ENCODE assay signal across 36 mouse cellular contexts in genomic region chr9:38728218-38728617, GRCm38 (mm10). TPM values are rescaled to one million over a fixed set of nuclear protein-coding genes. Genes with fewer than 3 reads are reported as not detected.
DNase-seq lines count a peak whose midpoint lies in the region; ATAC-seq and TF ChIP-seq lines count a peak whose summit lies in the region.
"Had no signal": no experiment of that assay in that cellular context is flagged by ENCODE, and none has a peak within 500 bp of the region (broad histone marks: within the 10 kb centered on the region; RNA-seq: fewer than 3 reads in every experiment).

No protein-coding gene starts in this region.

- H3K4me2 ChIP-seq in liver, postnatal 0 days (ENCODE audit: low read depth, low read length): no peak overlapping the region
- H3K4me2 ChIP-seq: embryonic facial prominence, embryonic 15.5 days; limb, embryonic 13.5 days; liver, embryonic 12.5 days; midbrain, embryonic 11.5 days had no signal

- no peak for TF ChIP-seq CTCF in liver, adult 2 months (IDR thresholded peaks at IDR 0.05; ENCODE audit: low read depth, low read length)
- TF ChIP-seq CTCF in liver, postnatal 0 days (IDR thresholded peaks at IDR 0.05; ENCODE audit: low read depth): no peak
- TF ChIP-seq CTCF in lung, adult 2 months (IDR thresholded peaks at IDR 0.05; ENCODE audit: insufficient read depth, low read length): no peak

- DNase-seq in liver, adult 2 months (ENCODE audit: extremely low read depth, low read depth, low spot score): peak; percentile 25
- DNase-seq in liver, postnatal 0 days: no peak
- DNase-seq in induced T-regulatory cell, adult 2 months (ENCODE audit: low read depth): peak; percentile 14
- DNase-seq in lung, adult 2 months: no peak
- no peak for DNase-seq in left cerebral cortex, postnatal 10 days (ENCODE audit: extremely low spot score in 1 of 2, low spot score in 2 of 2)
- DNase-seq in left cerebral cortex, postnatal 14 days (ENCODE audit: low spot score in 2 of 2): no peak
- DNase-seq: adrenal gland, postnatal 10 days; cerebellum, adult 2 months; cerebellum, postnatal 14 days; heart, postnatal 14 days; lung, adult 18-20 months; lung, postnatal 10 days; retina, postnatal 1 day; right cerebral cortex, postnatal 14 days; thymus, adult 18-20 months; thymus, postnatal 36 days had no signal

- H3K9ac ChIP-seq in liver, adult 2 months (ENCODE audit: low read depth, low read length): no peak overlapping the region
- no peak overlapping the region for H3K9ac ChIP-seq in liver, postnatal 0 days (replicated peaks)
- H3K9ac ChIP-seq: embryonic facial prominence, embryonic 15.5 days; limb, embryonic 13.5 days; liver, embryonic 12.5 days had no signal

- no peak for TF ChIP-seq EP300 in liver, postnatal 0 days (IDR thresholded peaks at IDR 0.05; ENCODE audit: low read depth)

- H3K4me1 ChIP-seq in liver, adult 2 months (ENCODE audit: control insufficient read depth, insufficient read depth, low read length): no peaks in the 10 kb centered on the region
- no peaks in the 10 kb centered on the region for H3K4me1 ChIP-seq in liver, postnatal 0 days (ENCODE audit: insufficient read depth)
- H3K4me1 ChIP-seq in lung, adult 2 months (ENCODE audit: control insufficient read depth, insufficient read depth, low read length): no peaks in the 10 kb centered on the region
- H3K4me1 ChIP-seq: embryonic facial prominence, embryonic 10.5 days; embryonic facial prominence, embryonic 15.5 days; limb, embryonic 13.5 days; liver, embryonic 12.5 days had no signal

- peaks cover 52% of the 10 kb centered on the region for H3K36me3 ChIP-seq in liver, adult 2 months (ENCODE audit: control insufficient read depth, insufficient read depth, low read length)
- peaks cover 39% of the 10 kb centered on the region for H3K36me3 ChIP-seq in liver, postnatal 0 days (replicated peaks; ENCODE audit: insufficient read depth, low read length)
- H3K36me3 ChIP-seq: embryonic facial prominence, embryonic 10.5 days had no signal

- H3K27me3 ChIP-seq in liver, adult 2 months (ENCODE audit: control insufficient read depth, insufficient read depth, low read length): no peaks in the 10 kb centered on the region
- no peaks in the 10 kb centered on the region for H3K27me3 ChIP-seq in liver, postnatal 0 days (ENCODE audit: insufficient read depth, low read length)
- H3K27me3 ChIP-seq: embryonic facial prominence, embryonic 15.5 days; limb, embryonic 13.5 days; liver, embryonic 12.5 days had no signal

- no peaks in the 10 kb centered on the region for H3K79me2 ChIP-seq in liver, adult 2 months (ENCODE audit: control insufficient read depth, insufficient read depth, low read length)

- H3K4me3 ChIP-seq in liver, adult 2 months (ENCODE audit: insufficient read depth, low read depth, low read length): no peak overlapping the region
- H3K4me3 ChIP-seq in liver, postnatal 0 days (ENCODE audit: low read depth, low read length): no peak overlapping the region
- no peak overlapping the region for H3K4me3 ChIP-seq in lung, adult 2 months (replicated peaks; ENCODE audit: extremely low read depth, low read depth, low read length)
- H3K4me3 ChIP-seq: embryonic facial prominence, embryonic 10.5 days; embryonic facial prominence, embryonic 15.5 days; limb, embryonic 13.5 days; liver, embryonic 12.5 days had no signal

- no peak for TF ChIP-seq POLR2A in liver, adult 2 months (IDR thresholded peaks at IDR 0.05; ENCODE audit: extremely low read depth, insufficient read depth, low read length)
- no peak for TF ChIP-seq POLR2A in lung, adult 2 months (IDR thresholded peaks at IDR 0.05; ENCODE audit: borderline replicate concordance, extremely low read depth, low read depth, low read length)

- H3K9me3 ChIP-seq in liver, postnatal 0 days (ENCODE audit: low read length): no peaks in the 10 kb centered on the region
- H3K9me3 ChIP-seq: embryonic facial prominence, embryonic 10.5 days; embryonic facial prominence, embryonic 15.5 days; G1E; limb, embryonic 13.5 days; liver, embryonic 12.5 days had no signal

- H3K27ac ChIP-seq in liver, adult 2 months (replicated peaks; ENCODE audit: insufficient read depth, low read depth, low read length): no peak overlapping the region
- no peak overlapping the region for H3K27ac ChIP-seq in liver, postnatal 0 days (ENCODE audit: low read depth)
- H3K27ac ChIP-seq: embryonic facial prominence, embryonic 10.5 days; embryonic facial prominence, embryonic 15.5 days; kidney, postnatal 0 days; limb, embryonic 13.5 days; liver, embryonic 12.5 days; stomach, postnatal 0 days had no signal

- ATAC-seq in liver, postnatal 0 days: no peak
- ATAC-seq in activated CD4-positive, CD25-positive, alpha-beta regulatory T cell, adult 4 months: peak; percentile 59
- 0 out of 2 replicates have a peak, but pooled peaks have one; percentile 66 for ATAC-seq in monocyte, adult 5-6 weeks (replicated peaks; ENCODE audit: insufficient number of reproducible peaks, low FRiP score, low TSS enrichment, poor library complexity, severe bottlenecking)
- ATAC-seq: forebrain, embryonic 14.5 days; hindbrain, embryonic 16.5 days; intestine, embryonic 16.5 days; liver, embryonic 12.5 days had no signal

- 83% methylated on average over 3 of the region's 3 CpGs for WGBS in liver, adult 2 months
- WGBS in liver, postnatal 0 days (ENCODE audit: insufficient replicate concordance): 72% methylated on average over 3 of the region's 3 CpGs
- WGBS in lung, adult 2 months: 76% methylated on average over 3 of the region's 3 CpGs

- intact Hi-C loops in left cerebral cortex, postnatal 10 days (cut with DNase I): no loop called here
- intact Hi-C loops in left cerebral cortex, postnatal 14 days (cut with DNase I): no loop called here

RNA-seq across cellular contexts. Expression of gene Vwa5a, which starts 10.2 kb away (rescaled TPM):
- 20.2 and 22.9 TPM in 2 replicates for total RNA-seq in liver, adult 2 months (2014; rRNA removed)
- polyA plus RNA-seq in liver, adult 2 months (2012; rRNA removed): 6.8 and 8.3 TPM in 2 replicates
- polyA plus RNA-seq in liver, postnatal 0 days (2015; fragmentation: Nextera tagmentation; extraction: Ambion mirVana): 6.1 and 8.0 TPM in 2 replicates
- 10 to 100 TPM; 23.4 to 23.8 TPM for polyA plus RNA-seq in activated CD4-positive, CD25-positive, alpha-beta regulatory T cell, adult 4 months (2017; shearing (Covaris generic))
- total RNA-seq in monocyte, adult 5-6 weeks (2017): 29.2 to 35.0 TPM (median 33.1 TPM) in 3 replicates
- 17.2 and 22.8 TPM in 2 replicates for polyA plus RNA-seq in lung, adult 2 months (2012; rRNA removed)
- total RNA-seq in left cerebral cortex, postnatal 10 days (2021): 10 to 100 TPM in 1 of 2 experiments, 1 to 10 TPM in 1; 7.7 to 10.1 TPM
- total RNA-seq in left cerebral cortex, postnatal 14 days (2021): 1 to 10 TPM; 6.5 to 8.3 TPM

RNA-seq across cellular contexts. Expression of gene Olfr920, which starts 23.9 kb away (rescaled TPM):
- 0.07 and 0.09 TPM in 2 replicates for total RNA-seq in liver, adult 2 months (2014; rRNA removed)
- 0.01 TPM in 2 replicates for polyA plus RNA-seq in liver, adult 2 months (2012; rRNA removed)
- polyA plus RNA-seq in liver, postnatal 0 days (2015; fragmentation: Nextera tagmentation; extraction: Ambion mirVana): 0.05 TPM in 2 replicates
- under 1 TPM; 0.08 to 0.62 TPM for polyA plus RNA-seq in activated CD4-positive, CD25-positive, alpha-beta regulatory T cell, adult 4 months (2017; shearing (Covaris generic))
- 0.19 to 1.4 TPM (median 0.53 TPM) in 3 replicates for total RNA-seq in monocyte, adult 5-6 weeks (2017)
- polyA plus RNA-seq in lung, adult 2 months (2012; rRNA removed): 0.17 and 0.25 TPM in 2 replicates
- not detected for total RNA-seq in left cerebral cortex, postnatal 10 days (2021)
- under 1 TPM in 1 of 2 experiments, not detected in 1; 0.09 TPM for total RNA-seq in left cerebral cortex, postnatal 14 days (2021)
- total RNA-seq: left cerebral cortex, postnatal 25 days had no signal
- polyA plus RNA-seq: embryonic facial prominence, embryonic 10.5 days; embryonic facial prominence, embryonic 15.5 days; forebrain, embryonic 14.5 days; G1E; hindbrain, embryonic 16.5 days; liver, embryonic 12.5 days; midbrain, embryonic 11.5 days; neural tube, embryonic 14.5 days had no signal

RNA-seq across cellular contexts. Expression of gene Olfr919, which starts 24.7 kb away (rescaled TPM):
- not detected in 2 replicates for total RNA-seq in liver, adult 2 months (2014; rRNA removed)
- not detected in 2 replicates for polyA plus RNA-seq in liver, adult 2 months (2012; rRNA removed)
- not detected in 2 replicates for polyA plus RNA-seq in liver, postnatal 0 days (2015; fragmentation: Nextera tagmentation; extraction: Ambion mirVana)
- not detected for polyA plus RNA-seq in activated CD4-positive, CD25-positive, alpha-beta regulatory T cell, adult 4 months (2017; shearing (Covaris generic))
- not detected in 3 replicates for total RNA-seq in monocyte, adult 5-6 weeks (2017)
- polyA plus RNA-seq in lung, adult 2 months (2012; rRNA removed): not detected in 2 replicates
- total RNA-seq in left cerebral cortex, postnatal 10 days (2021): not detected
- total RNA-seq in left cerebral cortex, postnatal 14 days (2021): not detected
- total RNA-seq: adrenal gland, postnatal 10 days; G1E; gastrocnemius, adult 18-20 months; gastrocnemius, postnatal 4 days; heart, postnatal 14 days; left cerebral cortex, postnatal 25 days had no signal
- polyA plus RNA-seq: cerebellum, adult 2 months; embryonic facial prominence, embryonic 10.5 days; embryonic facial prominence, embryonic 15.5 days; forebrain, embryonic 14.5 days; G1E; heart, embryonic 14.5 days; hindbrain, embryonic 11.5 days; hindbrain, embryonic 16.5 days; intestine, embryonic 16.5 days; kidney, postnatal 0 days; large intestine, adult 2 months; limb, embryonic 13.5 days; liver, embryonic 12.5 days; midbrain, embryonic 11.5 days; neural tube, embryonic 14.5 days; stomach, postnatal 0 days had no signal

RNA-seq across cellular contexts. Expression of gene Olfr921, which starts 44.6 kb away (rescaled TPM):
- total RNA-seq in liver, adult 2 months (2014; rRNA removed): not detected in 2 replicates
- not detected in 2 replicates for polyA plus RNA-seq in liver, adult 2 months (2012; rRNA removed)
- not detected in 2 replicates for polyA plus RNA-seq in liver, postnatal 0 days (2015; fragmentation: Nextera tagmentation; extraction: Ambion mirVana)
- polyA plus RNA-seq in activated CD4-positive, CD25-positive, alpha-beta regulatory T cell, adult 4 months (2017; shearing (Covaris generic)): not detected
- not detected in 3 replicates for total RNA-seq in monocyte, adult 5-6 weeks (2017)
- 0.13 TPM in 1 of 2 replicates, not detected in the other for polyA plus RNA-seq in lung, adult 2 months (2012; rRNA removed)
- not detected for total RNA-seq in left cerebral cortex, postnatal 10 days (2021)
- not detected for total RNA-seq in left cerebral cortex, postnatal 14 days (2021)
- total RNA-seq: adrenal gland, postnatal 10 days; gastrocnemius, adult 18-20 months; gastrocnemius, postnatal 4 days; heart, postnatal 14 days; left cerebral cortex, postnatal 25 days had no signal
- polyA plus RNA-seq: embryonic facial prominence, embryonic 10.5 days; embryonic facial prominence, embryonic 15.5 days; forebrain, embryonic 14.5 days; G1E; heart, embryonic 14.5 days; hindbrain, embryonic 11.5 days; hindbrain, embryonic 16.5 days; intestine, embryonic 16.5 days; kidney, postnatal 0 days; large intestine, adult 2 months; limb, embryonic 13.5 days; liver, embryonic 12.5 days; midbrain, embryonic 11.5 days; neural tube, embryonic 14.5 days; stomach, postnatal 0 days had no signal

RNA-seq across cellular contexts. Expression of gene Olfr918, which starts 53.8 kb away (rescaled TPM):
- not detected in 2 replicates for total RNA-seq in liver, adult 2 months (2014; rRNA removed)
- not detected in 2 replicates for polyA plus RNA-seq in liver, adult 2 months (2012; rRNA removed)
- polyA plus RNA-seq in liver, postnatal 0 days (2015; fragmentation: Nextera tagmentation; extraction: Ambion mirVana): not detected in 2 replicates
- under 1 TPM in 1 of 2 experiments, not detected in 1; 0.09 TPM for polyA plus RNA-seq in activated CD4-positive, CD25-positive, alpha-beta regulatory T cell, adult 4 months (2017; shearing (Covaris generic))
- not detected in 3 replicates for total RNA-seq in monocyte, adult 5-6 weeks (2017)
- polyA plus RNA-seq in lung, adult 2 months (2012; rRNA removed): not detected in 2 replicates
- not detected for total RNA-seq in left cerebral cortex, postnatal 10 days (2021)
- not detected for total RNA-seq in left cerebral cortex, postnatal 14 days (2021)
- total RNA-seq: adrenal gland, postnatal 10 days; gastrocnemius, adult 18-20 months; gastrocnemius, postnatal 4 days; heart, postnatal 14 days; left cerebral cortex, postnatal 25 days had no signal
- polyA plus RNA-seq: cerebellum, adult 2 months; embryonic facial prominence, embryonic 10.5 days; forebrain, embryonic 14.5 days; G1E; heart, embryonic 14.5 days; hindbrain, embryonic 11.5 days; hindbrain, embryonic 16.5 days; intestine, embryonic 16.5 days; kidney, postnatal 0 days; large intestine, adult 2 months; limb, embryonic 13.5 days; liver, embryonic 12.5 days; midbrain, embryonic 11.5 days; neural tube, embryonic 14.5 days; stomach, postnatal 0 days had no signal

Comparison
In these comparisons a context has a peak if more than half of its experiments do, and no peak if none do; other contexts are left out.
1. DNase-seq: peak in liver, adult 2 months (single experiment) and induced T-regulatory cell, adult 2 months (single experiment); none in liver, postnatal 0 days (single experiment), lung, adult 2 months (single experiment), left cerebral cortex, postnatal 10 days (0 of 2) and left cerebral cortex, postnatal 14 days (0 of 2).